Mouse (Mus musculus) forebrain, embryonic 16.5 days (tissue): ENCODE data around the gene Arnt2. TPM values are rescaled to one million over a fixed set of nuclear protein-coding genes. Genes with fewer than 3 reads are reported as not detected.

ENCODE experiments used
- ATAC-seq: fragments of 200-750 bp; cut with Nextera tagmentation; 2 replicates; pipeline ENCODE4 v1.8.0; 2017; ENCODE audit warnings: mild to moderate bottlenecking, moderate library complexity
- H3K27ac ChIP-seq: fragments of 300-500 bp; sonication (generic); 2 replicates; pipeline ENCODE4 v1.5.1; 2014; ENCODE audit warnings: low read length, control low read depth
- H3K27me3 ChIP-seq: fragments of 300-500 bp; sonication (generic); replicated peaks from 2 replicates; pipeline ENCODE4 v1.6.1; 2014; ENCODE audit warnings: low read length; ENCODE audit not compliant: control insufficient read depth, insufficient read depth
- H3K36me3 ChIP-seq: fragments of 300-500 bp; sonication (generic); 2 replicates; pipeline ENCODE4 v1.6.1; 2014; ENCODE audit not compliant: control insufficient read depth, insufficient read depth
- H3K4me1 ChIP-seq: fragments of 300-500 bp; sonication (generic); replicated peaks from 2 replicates; pipeline ENCODE4 v1.6.1; 2014; ENCODE audit warnings: low read length; ENCODE audit not compliant: control insufficient read depth, insufficient read depth
- H3K4me2 ChIP-seq: fragments of 300-500 bp; sonication (generic); 2 replicates; pipeline ENCODE4 v1.6.1; 2014; ENCODE audit warnings: mild to moderate bottlenecking, low read length, control low read depth
- H3K4me3 ChIP-seq: fragments of 300-500 bp; sonication (generic); replicated peaks from 2 replicates; pipeline ENCODE4 v1.5.1; 2014; ENCODE audit warnings: mild to moderate bottlenecking, low read length, control low read depth
- H3K9ac ChIP-seq: fragments of 300-500 bp; sonication (generic); replicated peaks from 2 replicates; pipeline ENCODE4 v1.6.1; 2014; ENCODE audit warnings: low read depth, low read length, control low read depth
- H3K9me3 ChIP-seq: fragments of 300-500 bp; sonication (generic); 2 replicates; pipeline ENCODE4 v1.6.1; 2016; ENCODE audit warnings: low read length; ENCODE audit not compliant: control insufficient read depth
- WGBS: fragments of 180-500 bp; shearing (Covaris S2); extraction: QIAGEN DNeasy Blood & Tissue Kit; methylation state at CpG from one replicate; pipeline ENCODE4 v1.1.7; 2014; 5-methylcytosine and 5-hydroxymethylcytosine counted together
- polyA plus RNA-seq: library from polyadenylated mRNA; unstranded; fragments of >200 nt; fragmentation: Nextera tagmentation; extraction: Ambion mirVana; gene quantifications from 2 replicates; pipeline ENCODE4 v1.2.1, GENCODE M21; 2015

The Arnt2 gene
- polyA plus RNA-seq, 1 experiment from 2014 or later = 70.0 TPM

GRCm38 (mm10) chr7:84382346-84382745 lies 27.6 kb downstream of the Arnt2 start:
- no peak overlapping the region for H3K27ac ChIP-seq
- no peak overlapping the region for H3K4me3 ChIP-seq
- no peak overlapping the region for H3K4me2 ChIP-seq
- H3K27me3 ChIP-seq = no peaks in the 10 kb centered on the region
- no peaks in the 10 kb centered on the region for H3K4me1 ChIP-seq
- no peak overlapping the region for H3K9ac ChIP-seq
- no peaks in the 10 kb centered on the region; the same call in 1 of the 2 replicates for H3K36me3 ChIP-seq
- no peaks in the 10 kb centered on the region for H3K9me3 ChIP-seq
- WGBS = 87% methylated on average over 3 of the region's 3 CpGs
- no peak; the same call in 1 of the 2 replicates for ATAC-seq

- no peak for ATAC-seq
- no peak overlapping the region for H3K4me2 ChIP-seq
Observed at GRCm38 (mm10) chr7:84380810-84381209, 29.2 kb downstream of the Arnt2 start.

GRCm38 (mm10) chr7:84377330-84377729 lies 32.6 kb downstream of the Arnt2 start:
- Histone ChIP-seq H3K27ac (no peak overlapping the region), H3K27me3 (no peaks in the 10 kb centered on the region), H3K9me3 (no peaks in the 10 kb centered on the region), H3K4me2 (no peak overlapping the region), H3K9ac (no peak overlapping the region), H3K4me1 (peaks cover 7% of the 10 kb centered on the region), H3K36me3 (no peaks in the 10 kb centered on the region), H3K4me3 (no peak overlapping the region)
- WGBS = 72% methylated on average over 5 of the region's 5 CpGs
- no peak for ATAC-seq

More at GRCm38 (mm10) chr7:84380810-84381209, 29.2 kb downstream of the Arnt2 start:
- H3K9ac ChIP-seq = no peak overlapping the region
- no peaks in the 10 kb centered on the region for H3K9me3 ChIP-seq
- no peak overlapping the region for H3K4me3 ChIP-seq
- no peaks in the 10 kb centered on the region; the same call in 1 of the 2 replicates for H3K36me3 ChIP-seq
- H3K4me1 ChIP-seq = no peaks in the 10 kb centered on the region
- H3K27ac ChIP-seq = no peak overlapping the region
- no peaks in the 10 kb centered on the region for H3K27me3 ChIP-seq

GRCm38 (mm10) chr7:84373691-84374090 lies 36.3 kb downstream of the Arnt2 start:
- WGBS = 95% methylated on average over 4 of the region's 4 CpGs
- H3K4me3 ChIP-seq = no peak overlapping the region
- no peak overlapping the region for H3K9ac ChIP-seq
- H3K9me3 ChIP-seq = no peaks in the 10 kb centered on the region
- H3K4me2 ChIP-seq = no peak overlapping the region
- H3K27me3 ChIP-seq = no peaks in the 10 kb centered on the region
- H3K36me3 ChIP-seq = no peaks in the 10 kb centered on the region; the same call in 1 of the 2 replicates
- ATAC-seq = no peak
- peaks cover 10% of the 10 kb centered on the region for H3K4me1 ChIP-seq
- no peak overlapping the region for H3K27ac ChIP-seq

- H3K4me3 ChIP-seq = no peak overlapping the region
- peak overlapping the region; percentile 68 for H3K27ac ChIP-seq
- H3K9me3 ChIP-seq = no peaks in the 10 kb centered on the region
- peaks cover 10% of the 10 kb centered on the region for H3K4me1 ChIP-seq
- 96% methylated on average over 1 of the region's 1 CpGs for WGBS
- H3K27me3 ChIP-seq = no peaks in the 10 kb centered on the region
- H3K9ac ChIP-seq = no peak overlapping the region
- H3K4me2 ChIP-seq = no peak overlapping the region
- ATAC-seq = no peak
- no peaks in the 10 kb centered on the region; the same call in 1 of the 2 replicates for H3K36me3 ChIP-seq
Observed at GRCm38 (mm10) chr7:84372871-84373270, 37.1 kb downstream of the Arnt2 start.

- 57% methylated on average over 7 of the region's 7 CpGs for WGBS
- H3K4me3 ChIP-seq = peak overlapping the region; percentile 4; the same call in 1 of the 2 replicates
- ATAC-seq = peak; percentile 41; the same call in 1 of the 2 replicates
- H3K4me2 ChIP-seq = no peak overlapping the region
- peaks cover 10% of the 10 kb centered on the region for H3K4me1 ChIP-seq
- peak overlapping the region; percentile 68 for H3K27ac ChIP-seq
- H3K27me3 ChIP-seq = no peaks in the 10 kb centered on the region
- H3K9me3 ChIP-seq = no peaks in the 10 kb centered on the region
- no peak overlapping the region; the same call in 1 of the 2 replicates for H3K9ac ChIP-seq
- no peaks in the 10 kb centered on the region; the same call in 1 of the 2 replicates for H3K36me3 ChIP-seq
Observed at GRCm38 (mm10) chr7:84372280-84372679, 37.7 kb downstream of the Arnt2 start.

- no peak overlapping the region for H3K27ac ChIP-seq
- no peaks in the 10 kb centered on the region for H3K9me3 ChIP-seq
- H3K4me2 ChIP-seq = peak overlapping the region; percentile 0; the same call in 1 of the 2 replicates
Observed at GRCm38 (mm10) chr7:84370911-84371592, 38.9 kb downstream of the Arnt2 start.

GRCm38 (mm10) chr7:84366251-84366650 lies 43.7 kb downstream of the Arnt2 start:
- ATAC-seq = peak; percentile 34; the same call in 1 of the 2 replicates
- 14% methylated on average over 4 of the region's 4 CpGs for WGBS
- Histone ChIP-seq H3K4me2 (no peak overlapping the region), H3K4me1 (peaks cover 3% of the 10 kb centered on the region; the same call in 1 of the 2 replicates), H3K27me3 (no peaks in the 10 kb centered on the region), H3K4me3 (no peak overlapping the region), H3K36me3 (no peaks in the 10 kb centered on the region; the same call in 1 of the 2 replicates), H3K9ac (no peak overlapping the region), H3K27ac (no peak overlapping the region), H3K9me3 (no peaks in the 10 kb centered on the region)

More at GRCm38 (mm10) chr7:84370911-84371592, 38.9 kb downstream of the Arnt2 start:
- H3K4me1 ChIP-seq = peaks cover 13% of the 10 kb centered on the region
- no peak for ATAC-seq
- no peaks in the 10 kb centered on the region for H3K27me3 ChIP-seq
- 73% methylated on average over 6 of the region's 6 CpGs for WGBS
- no peak overlapping the region for H3K9ac ChIP-seq
- H3K4me3 ChIP-seq = no peak overlapping the region
- no peaks in the 10 kb centered on the region; the same call in 1 of the 2 replicates for H3K36me3 ChIP-seq

- Histone ChIP-seq H3K9ac (no peak overlapping the region), H3K27ac (no peak overlapping the region), H3K4me3 (no peak overlapping the region), H3K4me2 (no peak overlapping the region), H3K27me3 (no peaks in the 10 kb centered on the region), H3K9me3 (no peaks in the 10 kb centered on the region), H3K4me1 (peaks cover 3% of the 10 kb centered on the region; the same call in 1 of the 2 replicates), H3K36me3 (no peaks in the 10 kb centered on the region)
- 46% methylated on average over 2 of the region's 2 CpGs for WGBS
- ATAC-seq = no peak
Observed at GRCm38 (mm10) chr7:84362711-84363110, 47.3 kb downstream of the Arnt2 start.
